Mouse (Mus musculus): ENCODE measurements around the gene Olfr866. TPM values are rescaled to one million over a fixed set of nuclear protein-coding genes. Genes with fewer than 3 reads are reported as not detected.

The Olfr866 gene
- not detected in 2 replicates for polyA plus RNA-seq (2012; rRNA removed)

DNA sequence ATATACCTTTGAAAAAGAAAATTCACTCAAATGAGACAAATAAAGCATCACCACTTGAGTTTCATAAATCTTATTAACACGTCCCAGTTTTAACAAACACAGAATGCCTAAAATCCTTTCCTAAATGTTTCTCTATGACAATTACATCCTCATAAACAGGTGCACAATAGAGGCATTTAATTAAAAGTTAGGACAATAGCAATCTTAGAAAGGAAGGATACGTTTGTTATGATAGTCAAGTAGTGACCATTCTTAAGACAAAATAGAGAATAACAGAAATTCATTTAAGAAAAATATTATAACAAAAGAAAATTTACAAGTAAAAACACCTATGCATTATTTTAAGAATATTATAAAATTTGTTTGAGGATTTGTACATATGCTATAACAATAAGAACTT lies at the start of gene Olfr866:
Gene Olfr866, minus strand, starts transcription at position 101 of the 400 bp plus-strand sequence.

GRCm38 (mm10) chr9:20057462-20057861 lies 29.6 kb upstream of the Olfr866 start, which contains the start of gene Olfr867:
Gene Olfr867, minus strand, starts transcription at chr9:20057562.

Other genes with a start within 250 kb of the Olfr866 start
- gene Olfr58, start 247.8 kb downstream of the Olfr866 start, polyA plus RNA-seq (2012; rRNA removed): not detected in 2 replicates
- not detected in 2 replicates for gene Olfr859, start 223.1 kb downstream of the Olfr866 start, polyA plus RNA-seq (2012; rRNA removed)
- not detected in 2 replicates for gene Olfr860, start 178.3 kb downstream of the Olfr866 start, polyA plus RNA-seq (2012; rRNA removed)
- not detected in 2 replicates for gene Olfr862, start 140.0 kb downstream of the Olfr866 start, polyA plus RNA-seq (2012; rRNA removed)
- not detected in 2 replicates for gene Olfr77, start 111.2 kb downstream of the Olfr866 start, polyA plus RNA-seq (2012; rRNA removed)
- gene Olfr867, start 29.5 kb upstream of the Olfr866 start, polyA plus RNA-seq (2012; rRNA removed): not detected in 2 replicates
- not detected in 2 replicates for gene Olfr868, start 70.6 kb upstream of the Olfr866 start, polyA plus RNA-seq (2012; rRNA removed)
- not detected in 2 replicates for gene Olfr869, start 101.0 kb upstream of the Olfr866 start, polyA plus RNA-seq (2012; rRNA removed)
- gene Olfr870, start 146.0 kb upstream of the Olfr866 start, polyA plus RNA-seq (2012; rRNA removed): not detected in 2 replicates
- not detected in 2 replicates for gene Olfr871, start 184.2 kb upstream of the Olfr866 start, polyA plus RNA-seq (2012; rRNA removed)
- not detected in 2 replicates for gene Olfr872, start 209.1 kb upstream of the Olfr866 start, polyA plus RNA-seq (2012; rRNA removed)